Mouse (Mus musculus) hindbrain, embryonic 14.5 days (tissue): Measurements from ENCODE around the gene Ccl2. TPM values are rescaled to one million over a fixed set of nuclear protein-coding genes. Genes with fewer than 3 reads are reported as not detected.

ENCODE experiments used
- ATAC-seq: fragments of 200-750 bp; cut with Nextera tagmentation; 2 replicates; pipeline ENCODE4 v1.8.0; 2017; ENCODE audit warnings: moderate number of reproducible peaks, mild to moderate bottlenecking, moderate TSS enrichment, moderate library complexity; ENCODE audit not compliant: low FRiP score
- DNase-seq: peaks from one replicate; pipeline ENCODE4 v3.0.0-alpha.2; 2015; ENCODE audit warnings: low spot score
- H3K27ac ChIP-seq: fragments of 300-500 bp; sonication (generic); 2 replicates; pipeline ENCODE4 v1.5.1; 2014; ENCODE audit warnings: mild to moderate bottlenecking, moderate library complexity
- H3K27me3 ChIP-seq: fragments of 300-500 bp; sonication (generic); 2 replicates; pipeline ENCODE4 v1.6.1; 2014; ENCODE audit warnings: mild to moderate bottlenecking, low read length, mixed read lengths; ENCODE audit not compliant: control insufficient read depth, insufficient read depth
- H3K36me3 ChIP-seq: fragments of 300-500 bp; sonication (generic); replicated peaks from 2 replicates; pipeline ENCODE4 v1.6.1; 2014; ENCODE audit not compliant: control insufficient read depth, insufficient read depth
- H3K4me1 ChIP-seq: fragments of 300-500 bp; sonication (generic); replicated peaks from 2 replicates; pipeline ENCODE4 v1.6.1; 2014; ENCODE audit warnings: antibody characterized with exemption, low read length, mixed read lengths; ENCODE audit not compliant: control insufficient read depth, insufficient read depth
- H3K4me2 ChIP-seq: fragments of 300-500 bp; sonication (generic); replicated peaks from 2 replicates; pipeline ENCODE4 v1.6.1; 2014; ENCODE audit warnings: mild to moderate bottlenecking, moderate library complexity
- H3K4me3 ChIP-seq: fragments of 300-500 bp; sonication (generic); replicated peaks from 2 replicates; pipeline ENCODE4 v1.5.1; 2014; ENCODE audit warnings: mild to moderate bottlenecking, low read length
- H3K9ac ChIP-seq: fragments of 300-500 bp; sonication (generic); 2 replicates; pipeline ENCODE4 v1.6.1; 2014
- H3K9me3 ChIP-seq: fragments of 300-500 bp; sonication (generic); 2 replicates; pipeline ENCODE4 v1.6.1; 2016; ENCODE audit warnings: low read length; ENCODE audit not compliant: control insufficient read depth
- WGBS: fragments of 180-500 bp; shearing (Covaris S2); extraction: QIAGEN DNeasy Blood & Tissue Kit; methylation state at CpG from one replicate; pipeline ENCODE4 v1.1.7; 2014; 5-methylcytosine and 5-hydroxymethylcytosine counted together
- polyA plus RNA-seq: library from polyadenylated mRNA; unstranded; fragments of >200 nt; fragmentation: Nextera tagmentation; extraction: Ambion mirVana; gene quantifications from 2 replicates; pipeline ENCODE4 v1.2.1, GENCODE M21; 2014

The Ccl2 gene
- polyA plus RNA-seq, 1 experiment from 2014 or later = 0.78 TPM

DNA sequence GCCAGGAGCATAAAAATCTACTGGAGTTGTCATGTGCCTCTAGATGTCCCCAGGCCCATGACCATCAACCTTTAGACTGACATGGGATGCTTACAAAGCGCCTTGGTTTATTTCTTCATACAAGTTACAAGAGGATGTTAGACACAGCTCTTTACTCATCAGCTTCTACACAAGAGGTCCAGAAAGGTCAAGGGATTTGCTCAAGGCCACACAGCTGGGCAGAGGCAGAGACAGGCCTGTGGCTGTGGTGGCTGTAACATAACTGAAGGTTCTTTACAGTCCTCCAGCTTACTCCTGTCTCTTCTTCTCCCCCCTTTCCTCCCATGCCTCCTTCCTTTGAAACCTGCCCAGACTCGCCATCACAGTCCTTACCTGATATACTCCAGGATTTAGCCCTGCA is 5.2 kb upstream of the Ccl2 start:
- no peaks in the 10 kb centered on the region for H3K9me3 ChIP-seq
- no peak overlapping the region for H3K27ac ChIP-seq
- H3K36me3 ChIP-seq = no peaks in the 10 kb centered on the region
- ATAC-seq = no peak
- H3K4me2 ChIP-seq = no peak overlapping the region
- H3K9ac ChIP-seq = no peak overlapping the region
- 83% methylated on average over 2 of the region's 2 CpGs for WGBS
- no peak overlapping the region for H3K4me3 ChIP-seq
- H3K27me3 ChIP-seq = no peaks in the 10 kb centered on the region
- H3K4me1 ChIP-seq = peaks cover under 1% of the 10 kb centered on the region; the same call in 1 of the 2 replicates
- DNase-seq = no peak

DNA sequence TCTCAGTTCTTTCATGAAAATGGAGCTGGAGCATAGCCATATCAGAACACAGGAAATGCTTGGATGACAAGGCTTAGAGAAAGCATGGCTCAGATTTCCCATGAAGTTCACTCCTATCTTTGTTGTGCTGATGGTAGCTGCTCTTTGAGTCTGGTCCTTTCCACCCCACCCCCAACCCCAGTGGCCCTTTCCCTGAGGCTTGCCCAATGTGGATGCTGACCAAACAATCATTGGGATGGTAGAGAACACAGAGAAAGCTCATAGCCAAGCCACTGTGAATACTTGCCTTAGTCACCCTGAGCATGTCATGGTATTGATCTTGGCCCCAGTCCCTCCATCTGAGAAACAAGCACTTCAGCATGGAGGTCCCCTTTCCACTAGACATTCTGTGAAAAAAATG is 3.2 kb upstream of the Ccl2 start:
- Histone ChIP-seq H3K4me3 (no peak overlapping the region), H3K4me1 (peaks cover 3% of the 10 kb centered on the region; the same call in 1 of the 2 replicates), H3K4me2 (no peak overlapping the region), H3K27me3 (no peaks in the 10 kb centered on the region), H3K27ac (0 out of 2 replicates have a peak overlapping the region, but pooled peaks have one; percentile 16), H3K9me3 (no peaks in the 10 kb centered on the region), H3K9ac (no peak overlapping the region), H3K36me3 (no peaks in the 10 kb centered on the region)
- DNase-seq (no peak), ATAC-seq (no peak)

DNA sequence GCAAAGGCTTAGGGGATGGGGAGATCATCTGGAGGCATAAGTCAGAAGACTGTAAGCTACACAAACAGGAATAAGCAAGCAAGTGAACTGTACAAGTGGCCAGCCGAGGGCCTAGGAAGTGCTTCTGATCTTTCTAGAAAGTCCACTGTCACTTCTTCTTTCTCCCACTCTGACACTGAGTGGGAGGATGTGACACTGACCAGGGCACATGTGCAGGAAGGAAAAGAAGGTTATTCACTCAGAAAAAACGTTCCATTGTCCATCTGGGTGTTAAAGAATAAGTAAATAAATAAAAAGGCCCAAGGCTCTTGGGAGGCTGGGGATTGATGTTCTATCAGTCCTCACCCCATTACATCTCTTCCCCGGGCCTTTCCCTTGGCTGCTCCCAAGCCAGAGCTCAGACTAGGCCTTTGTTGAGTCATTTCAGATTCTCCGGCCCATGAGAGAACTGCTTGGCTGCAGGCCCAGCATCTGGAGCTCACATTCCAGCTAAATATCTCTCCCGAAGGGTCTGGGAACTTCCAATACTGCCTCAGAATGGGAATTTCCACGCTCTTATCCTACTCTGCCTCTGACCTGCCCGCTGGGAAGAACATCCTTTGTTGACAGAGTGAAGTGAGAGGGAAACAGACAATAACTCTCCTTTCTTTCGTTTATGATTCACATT is 2.6 kb upstream of the Ccl2 start:
- DNase-seq = peak; percentile 61
- no peak overlapping the region for H3K9ac ChIP-seq

DNA sequence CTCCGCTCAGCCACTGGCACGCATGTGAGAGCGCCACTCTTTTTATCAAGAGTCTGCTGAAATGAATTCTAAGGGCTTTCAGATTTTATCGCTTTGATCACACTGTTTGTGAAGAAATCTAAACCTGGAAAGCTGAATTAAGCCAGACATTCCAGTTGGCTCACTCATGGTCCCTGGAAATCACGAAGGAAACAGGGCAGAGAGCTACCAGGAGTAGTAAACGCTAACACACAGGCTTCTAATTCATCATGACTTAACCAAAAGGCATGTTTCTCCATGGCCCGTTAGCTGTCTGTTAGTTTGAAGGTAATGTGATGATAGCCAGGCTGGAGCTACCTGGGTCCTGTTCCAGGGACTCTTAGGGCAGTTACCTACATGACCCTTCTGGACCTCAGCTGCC is 925 bp upstream of the Ccl2 start:
- Histone ChIP-seq H3K4me3 (no peak overlapping the region), H3K9me3 (no peaks in the 10 kb centered on the region), H3K27ac (no peak overlapping the region), H3K4me2 (no peak overlapping the region), H3K27me3 (no peaks in the 10 kb centered on the region), H3K4me1 (peaks cover 3% of the 10 kb centered on the region; the same call in 1 of the 2 replicates), H3K36me3 (no peaks in the 10 kb centered on the region), H3K9ac (no peak overlapping the region)
- WGBS = 92% methylated on average over 7 of the region's 7 CpGs
- ATAC-seq (no peak), DNase-seq (no peak)

More for the DNA sequence above, 2.6 kb upstream of the Ccl2 start:
- 0 out of 2 replicates have a peak overlapping the region, but pooled peaks have one; percentile 16 for H3K27ac ChIP-seq
- no peaks in the 10 kb centered on the region for H3K36me3 ChIP-seq
- 29% methylated on average over 8 of the region's 8 CpGs for WGBS
- no peaks in the 10 kb centered on the region for H3K27me3 ChIP-seq
- no peak overlapping the region for H3K4me3 ChIP-seq
- no peak for ATAC-seq
- H3K4me2 ChIP-seq = no peak overlapping the region
- H3K4me1 ChIP-seq = peaks cover 3% of the 10 kb centered on the region; the same call in 1 of the 2 replicates
- no peaks in the 10 kb centered on the region for H3K9me3 ChIP-seq

DNA sequence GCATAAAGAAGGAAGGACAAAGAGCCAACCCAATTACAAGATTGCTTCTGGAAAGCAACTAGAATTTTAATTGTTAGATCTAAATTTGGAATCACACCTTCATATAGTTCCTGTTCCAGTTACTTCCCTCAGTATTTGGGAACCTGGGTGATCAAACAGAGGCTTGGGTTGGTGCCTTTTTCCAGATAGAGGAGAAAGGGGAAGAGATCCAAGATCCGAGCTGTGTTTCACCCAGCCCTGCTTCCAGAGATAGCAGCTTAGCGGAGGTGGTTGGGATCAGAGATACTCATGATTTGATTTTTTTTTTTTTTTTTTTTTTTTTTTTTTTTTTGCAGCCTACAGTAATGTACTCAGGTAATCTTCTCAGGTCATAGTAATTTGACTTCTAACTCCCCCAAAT is 486 bp downstream of the Ccl2 start:
- no peak overlapping the region for H3K9ac ChIP-seq
- DNase-seq (no peak), ATAC-seq (no peak)
- H3K4me1 ChIP-seq = peaks cover 3% of the 10 kb centered on the region; the same call in 1 of the 2 replicates
- H3K36me3 ChIP-seq = no peaks in the 10 kb centered on the region
- H3K9me3 ChIP-seq = no peaks in the 10 kb centered on the region
- H3K4me2 ChIP-seq = no peak overlapping the region
- H3K4me3 ChIP-seq = no peak overlapping the region
- 93% methylated on average over 2 of the region's 2 CpGs for WGBS
- no peaks in the 10 kb centered on the region for H3K27me3 ChIP-seq
- H3K27ac ChIP-seq = no peak overlapping the region

DNA sequence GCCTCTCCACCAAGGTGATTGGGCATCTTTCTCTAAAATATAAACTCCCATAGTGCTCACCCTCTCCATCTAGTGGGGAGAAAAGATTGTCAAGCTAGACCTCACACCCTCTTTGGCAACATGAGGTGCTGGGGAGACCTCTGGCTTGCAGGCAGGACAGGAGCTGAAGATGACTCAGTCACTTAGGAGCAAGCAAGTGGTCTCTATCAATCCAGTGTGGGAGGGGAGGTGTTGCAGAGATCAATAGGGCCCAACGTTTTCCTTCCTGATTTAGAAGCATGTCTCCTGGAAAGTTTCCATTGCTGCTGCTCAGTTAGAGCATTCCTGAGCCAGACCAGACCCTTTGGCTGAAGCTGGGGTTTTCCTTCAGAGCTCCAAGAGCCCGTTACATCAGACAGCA is 3.2 kb downstream of the Ccl2 start, which contains the start of gene Gm17268:
TSS of gene Gm17268 (minus strand) at position 28 of the 400 bp plus-strand sequence.
- Histone ChIP-seq H3K27ac (no peak within 1 kb of the TSS), H3K4me1 (peaks cover 3% of the 10 kb centered on the region; the same call in 1 of the 2 replicates), H3K4me2 (no peak within 1 kb of the TSS), H3K27me3 (no peaks in the 10 kb centered on the region), H3K9ac (no peak within 1 kb of the TSS), H3K9me3 (no peaks in the 10 kb centered on the region), H3K36me3 (no peaks in the 10 kb centered on the region), H3K4me3 (no peak within 1 kb of the TSS)
- no peak for DNase-seq
- 60% methylated on average over 2 of the region's 2 CpGs for WGBS
- ATAC-seq = no peak

DNA sequence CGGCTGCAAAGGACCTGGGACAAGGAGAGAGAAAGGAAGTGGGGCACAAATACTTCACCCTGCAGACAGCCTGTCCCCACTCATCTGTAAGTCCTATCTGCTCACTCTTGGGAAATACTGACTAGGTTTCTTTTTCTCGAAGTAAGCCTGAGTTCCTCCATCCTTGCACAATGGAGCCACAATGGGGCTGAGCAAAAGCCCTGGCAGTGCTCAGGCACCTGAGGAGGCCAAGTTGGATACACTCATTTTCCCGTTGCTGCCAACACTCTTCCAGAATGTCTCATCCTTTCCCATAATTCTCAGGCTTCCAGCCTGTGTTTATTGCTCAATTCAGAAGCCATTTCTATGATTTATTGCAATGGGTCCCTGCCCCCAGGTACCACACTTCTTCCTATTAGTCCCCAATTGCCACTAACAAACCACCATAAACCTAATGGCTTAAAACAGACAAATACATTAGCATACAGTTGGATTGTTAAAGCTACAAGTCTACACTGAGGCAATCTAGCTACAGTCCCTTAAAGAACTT is 3.8 kb downstream of the Ccl2 start:
- ATAC-seq (no peak), DNase-seq (no peak)
- Histone ChIP-seq H3K4me1 (peaks cover 3% of the 10 kb centered on the region; the same call in 1 of the 2 replicates), H3K9ac (no peak overlapping the region), H3K4me2 (no peak overlapping the region), H3K36me3 (no peaks in the 10 kb centered on the region), H3K27me3 (no peaks in the 10 kb centered on the region), H3K27ac (no peak overlapping the region), H3K4me3 (no peak overlapping the region), H3K9me3 (no peaks in the 10 kb centered on the region)
- WGBS = 83% methylated on average over 3 of the region's 3 CpGs

DNA sequence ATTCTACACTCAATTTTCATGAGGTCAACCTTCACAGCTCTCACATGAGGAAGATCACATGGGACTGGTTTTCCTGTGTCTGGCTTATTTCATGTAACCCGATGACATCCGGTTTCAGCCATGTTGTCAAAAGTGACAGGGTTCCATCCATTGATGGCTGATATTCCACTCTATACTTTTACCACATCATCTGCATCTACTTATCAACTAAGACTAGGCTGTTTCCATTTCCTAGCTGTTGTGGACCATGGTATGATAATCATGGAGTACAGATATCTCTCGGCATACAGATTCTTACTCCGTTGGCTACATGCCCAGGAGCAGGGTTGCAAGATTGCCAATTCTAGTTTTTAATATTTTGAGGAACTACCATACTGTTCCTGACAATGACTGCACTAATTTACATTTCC is 6.3 kb downstream of the Ccl2 start:
- WGBS = 85% methylated on average over 4 of the region's 4 CpGs
- no peaks in the 10 kb centered on the region for H3K4me1 ChIP-seq
- H3K36me3 ChIP-seq = no peaks in the 10 kb centered on the region
- DNase-seq (no peak), ATAC-seq (no peak)
- no peaks in the 10 kb centered on the region for H3K9me3 ChIP-seq
- H3K4me3 ChIP-seq = no peak overlapping the region
- no peaks in the 10 kb centered on the region for H3K27me3 ChIP-seq
- H3K9ac ChIP-seq = no peak overlapping the region
- no peak overlapping the region for H3K4me2 ChIP-seq
- H3K27ac ChIP-seq = no peak overlapping the region

DNA sequence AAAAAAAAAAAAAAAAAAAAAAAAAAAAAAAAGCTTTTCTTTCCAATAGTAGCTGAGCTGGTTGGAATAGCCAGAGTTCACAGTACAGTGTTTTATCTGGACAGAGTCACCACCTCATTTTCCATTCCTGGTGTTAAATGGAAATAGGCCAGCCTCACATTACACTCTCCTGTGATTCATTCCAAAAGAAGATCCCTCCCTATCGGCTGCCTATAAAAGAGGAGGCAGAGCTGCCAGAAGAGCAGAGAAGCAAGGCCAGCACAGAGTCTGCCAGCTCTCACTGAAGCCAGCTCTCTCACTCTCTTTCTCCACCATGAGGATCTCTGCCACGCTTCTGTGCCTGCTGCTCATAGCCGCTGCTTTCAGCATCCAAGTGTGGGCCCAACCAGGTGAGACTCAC is 10.1 kb downstream of the Ccl2 start, which contains the start of gene Ccl7:
TSS of gene Ccl7 (plus strand) at position 242 of the 400 bp plus-strand sequence.
- H3K9me3 ChIP-seq = no peaks in the 10 kb centered on the region
- WGBS = 70% methylated on average over 3 of the region's 3 CpGs
- H3K4me3 ChIP-seq = no peak within 1 kb of the TSS
- DNase-seq (no peak), ATAC-seq (no peak)
- no peak within 1 kb of the TSS for H3K4me2 ChIP-seq
- no peak within 1 kb of the TSS for H3K9ac ChIP-seq
- no peak within 1 kb of the TSS for H3K27ac ChIP-seq
- no peaks in the 10 kb centered on the region for H3K4me1 ChIP-seq
- H3K27me3 ChIP-seq = no peaks in the 10 kb centered on the region
- H3K36me3 ChIP-seq = no peaks in the 10 kb centered on the region
